Mouse (Mus musculus): ENCODE results near the gene Rims4.

GRCm38 (mm10) chr2:163928464-163929200, 10.1 kb upstream of the Rims4 start:
- TF ChIP-seq CTCF (conservative IDR thresholded peaks at IDR 0.05; ENCODE audit: insufficient read depth, insufficient read length, low read depth, low read length) (no peak), POLR2A (IDR thresholded peaks at IDR 0.05; ENCODE audit: low read depth, low read length) (no peak)
